Mouse (Mus musculus): ENCODE measurements around the gene Pou3f3. TPM values are rescaled to one million over a fixed set of nuclear protein-coding genes. Genes with fewer than 3 reads are reported as not detected.

Gene Pou3f3
- polyA plus RNA-seq, 1 experiment from 2014 or later: 0.14 TPM

DNA sequence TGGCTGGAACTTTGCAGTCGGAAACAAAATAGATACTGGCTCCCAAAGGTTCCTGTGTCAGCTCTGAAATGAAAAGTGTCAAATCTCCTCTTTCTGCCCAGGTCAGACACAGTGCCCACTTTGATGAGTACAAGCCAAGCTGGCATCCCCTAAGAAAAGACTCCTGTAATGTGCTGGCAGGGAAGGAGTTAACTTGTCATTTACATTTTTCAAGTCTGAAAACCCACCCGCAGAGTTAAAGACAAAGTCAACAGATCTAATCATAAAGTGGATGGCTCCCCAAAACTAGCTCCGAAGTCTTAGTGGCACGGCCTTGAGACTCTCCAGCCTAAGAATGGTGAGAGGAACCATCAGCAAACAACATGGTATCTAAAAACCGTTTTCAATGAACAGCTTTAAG, 11.6 kb downstream of the Pou3f3 start:
- H3K4me2 ChIP-seq (ENCODE audit: low read depth, low read length): no peak overlapping the region
- no peak for ATAC-seq (ENCODE audit: low read depth)
- H3K4me3 ChIP-seq (ENCODE audit: low read length): no peak overlapping the region
- peaks cover 92% of the 10 kb centered on the region for H3K27me3 ChIP-seq (ENCODE audit: control insufficient read depth, insufficient read depth, low read depth, low read length)
- WGBS: 4% methylated on average over 5 of the region's 5 CpGs
- no peaks in the 10 kb centered on the region for H3K9me3 ChIP-seq (ENCODE audit: control insufficient read depth, low read length)
- H3K4me1 ChIP-seq (replicated peaks; ENCODE audit: control insufficient read depth, insufficient read depth, low read length): no peaks in the 10 kb centered on the region
- no peak overlapping the region for H3K27ac ChIP-seq (ENCODE audit: low read length)
- H3K36me3 ChIP-seq (ENCODE audit: control insufficient read depth, insufficient read depth, low read length): no peaks in the 10 kb centered on the region
- H3K9ac ChIP-seq (ENCODE audit: low read length): no peak overlapping the region

DNA sequence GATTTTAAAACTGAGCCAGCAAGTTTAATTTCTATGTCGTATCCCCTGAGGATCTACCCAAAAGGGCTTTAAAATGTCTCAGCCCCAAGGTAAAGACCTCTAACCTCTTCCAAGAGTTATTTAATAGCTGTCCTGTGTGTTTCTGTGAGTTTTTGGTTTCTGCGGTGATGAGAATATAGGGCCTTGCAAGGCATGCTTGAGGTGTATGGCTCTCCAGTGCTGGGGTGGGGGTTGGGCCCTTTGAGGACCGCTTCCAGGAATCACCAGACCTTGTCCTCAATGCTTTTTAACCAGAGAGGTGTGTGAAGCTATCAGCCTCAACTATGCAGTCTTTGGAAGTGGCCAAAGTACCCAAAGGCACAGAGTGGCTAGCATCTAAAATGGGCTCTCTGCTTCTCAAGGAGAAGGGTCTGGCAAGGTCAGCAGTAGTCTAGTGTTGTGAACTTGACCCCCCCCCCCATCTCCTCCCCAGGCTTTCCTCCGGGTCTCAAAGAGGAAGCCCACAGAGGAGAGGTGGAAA, 12.1 kb downstream of the Pou3f3 start:
- 7% methylated on average over 4 of the region's 4 CpGs for WGBS
- H3K4me1 ChIP-seq (replicated peaks; ENCODE audit: control insufficient read depth, insufficient read depth, low read length): no peaks in the 10 kb centered on the region
- H3K27ac ChIP-seq (ENCODE audit: low read length): no peak overlapping the region
- H3K9ac ChIP-seq (ENCODE audit: low read length): no peak overlapping the region
- no peak overlapping the region for H3K4me3 ChIP-seq (ENCODE audit: low read length)
- H3K27me3 ChIP-seq (ENCODE audit: control insufficient read depth, insufficient read depth, low read depth, low read length): peaks cover 91% of the 10 kb centered on the region
- H3K9me3 ChIP-seq (ENCODE audit: control insufficient read depth, low read length): no peaks in the 10 kb centered on the region
- no peak overlapping the region for H3K4me2 ChIP-seq (ENCODE audit: low read depth, low read length)
- H3K36me3 ChIP-seq (ENCODE audit: control insufficient read depth, insufficient read depth, low read length): no peaks in the 10 kb centered on the region
- no peak for ATAC-seq (ENCODE audit: low read depth)

DNA sequence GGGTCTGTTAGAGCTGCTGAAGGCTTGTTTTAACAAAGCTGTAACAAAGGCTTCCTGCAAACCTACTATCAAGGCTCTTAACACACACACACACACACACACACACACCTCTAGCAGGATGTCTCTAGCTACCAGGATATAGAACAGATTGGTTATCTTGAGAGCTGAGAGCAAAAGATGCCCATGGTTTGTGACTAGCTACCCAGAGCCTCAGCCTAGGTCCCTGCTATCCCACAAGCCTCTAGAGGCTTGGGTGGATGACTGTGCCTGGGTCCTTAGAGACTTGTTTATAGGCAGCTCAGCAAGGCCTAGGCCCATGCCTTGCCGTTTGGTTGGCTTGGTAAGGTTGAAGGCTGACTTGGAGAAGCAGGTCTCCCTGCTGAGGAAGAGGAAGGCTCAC, 13.5 kb downstream of the Pou3f3 start:
- no peak overlapping the region for H3K4me2 ChIP-seq (ENCODE audit: low read depth, low read length)
- no peaks in the 10 kb centered on the region for H3K36me3 ChIP-seq (ENCODE audit: control insufficient read depth, insufficient read depth, low read length)
- H3K9ac ChIP-seq (ENCODE audit: low read length): no peak overlapping the region
- 26% methylated on average over 1 of the region's 1 CpGs for WGBS
- H3K9me3 ChIP-seq (ENCODE audit: control insufficient read depth, low read length): no peaks in the 10 kb centered on the region
- H3K4me3 ChIP-seq (ENCODE audit: low read length): no peak overlapping the region
- peaks cover 89% of the 10 kb centered on the region for H3K27me3 ChIP-seq (ENCODE audit: control insufficient read depth, insufficient read depth, low read depth, low read length)
- H3K4me1 ChIP-seq (replicated peaks; ENCODE audit: control insufficient read depth, insufficient read depth, low read length): peaks cover 9% of the 10 kb centered on the region
- no peak for ATAC-seq (ENCODE audit: low read depth)
- H3K27ac ChIP-seq (ENCODE audit: low read length): no peak overlapping the region

DNA sequence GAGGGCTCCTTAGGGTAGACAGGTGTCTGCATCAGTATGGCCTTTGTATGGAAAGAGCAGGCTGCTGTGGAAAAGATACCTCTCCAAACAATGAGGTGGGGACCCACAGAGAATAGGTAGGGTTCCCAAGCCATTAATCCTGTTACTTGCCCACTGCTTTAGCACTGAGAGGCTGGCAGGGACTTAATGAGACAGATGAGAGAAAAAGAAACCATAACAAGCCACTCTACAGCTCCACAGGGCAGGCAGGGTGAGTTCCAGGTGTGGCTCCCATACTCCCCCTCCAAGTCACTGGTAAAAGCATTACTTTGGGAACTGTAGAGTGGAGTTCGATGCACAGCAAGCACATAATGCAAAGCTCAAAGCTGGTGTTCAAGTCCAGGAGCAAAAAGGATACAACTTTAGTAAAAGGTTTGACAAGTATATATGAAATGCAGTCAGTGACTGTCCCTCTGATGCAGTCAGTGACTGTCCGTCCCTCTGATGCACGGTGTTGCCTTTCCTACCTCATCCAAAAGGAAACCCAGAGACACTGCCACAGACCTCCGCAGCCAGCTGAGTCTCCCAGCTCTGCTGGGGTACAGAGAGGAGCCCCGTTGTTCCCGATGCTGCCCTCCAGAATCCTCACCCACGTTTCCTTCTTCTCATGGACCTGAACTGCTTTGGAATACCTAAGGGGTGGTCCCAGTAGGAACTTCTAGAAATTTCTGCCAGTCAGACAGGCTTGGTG, 14.0 kb downstream of the Pou3f3 start:
- Histone ChIP-seq H3K27me3 (ENCODE audit: control insufficient read depth, insufficient read depth, low read depth, low read length) (peaks cover 87% of the 10 kb centered on the region), H3K27ac (ENCODE audit: low read length) (no peak overlapping the region), H3K36me3 (ENCODE audit: control insufficient read depth, insufficient read depth, low read length) (no peaks in the 10 kb centered on the region), H3K4me3 (ENCODE audit: low read length) (no peak overlapping the region), H3K9ac (ENCODE audit: low read length) (no peak overlapping the region), H3K4me1 (replicated peaks; ENCODE audit: control insufficient read depth, insufficient read depth, low read length) (peaks cover 12% of the 10 kb centered on the region), H3K4me2 (ENCODE audit: low read depth, low read length) (no peak overlapping the region), H3K9me3 (ENCODE audit: control insufficient read depth, low read length) (no peaks in the 10 kb centered on the region)
- ATAC-seq (ENCODE audit: low read depth): no peak
- 14% methylated on average over 7 of the region's 7 CpGs for WGBS

DNA sequence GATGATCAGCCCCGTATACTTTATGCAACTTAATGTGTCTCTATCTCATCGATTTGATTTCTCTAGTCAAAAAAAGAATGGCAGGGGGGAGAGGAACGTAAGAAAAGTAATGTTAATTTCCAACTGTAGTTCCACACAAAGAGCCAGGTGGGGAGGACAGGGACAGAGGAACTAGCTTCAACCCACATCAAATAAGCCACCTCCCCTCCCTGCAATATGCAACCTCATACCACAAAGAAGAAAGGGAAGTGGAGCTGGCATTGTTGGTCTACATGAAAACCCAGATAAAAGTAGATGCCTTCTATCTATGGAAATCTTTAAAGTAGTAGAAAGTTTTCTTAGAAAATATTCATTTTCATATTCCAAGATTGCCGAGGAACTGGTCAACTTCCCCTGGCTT, 14.7 kb downstream of the Pou3f3 start:
- no peak overlapping the region for H3K9ac ChIP-seq (ENCODE audit: low read length)
- H3K4me2 ChIP-seq (ENCODE audit: low read depth, low read length): no peak overlapping the region
- H3K27me3 ChIP-seq (ENCODE audit: control insufficient read depth, insufficient read depth, low read depth, low read length): peaks cover 87% of the 10 kb centered on the region
- ATAC-seq (ENCODE audit: low read depth): no peak
- H3K27ac ChIP-seq (ENCODE audit: low read length): no peak overlapping the region
- peaks cover 12% of the 10 kb centered on the region for H3K4me1 ChIP-seq (replicated peaks; ENCODE audit: control insufficient read depth, insufficient read depth, low read length)
- WGBS: 21% methylated on average over 4 of the region's 4 CpGs
- no peak overlapping the region for H3K4me3 ChIP-seq (ENCODE audit: low read length)
- no peaks in the 10 kb centered on the region for H3K36me3 ChIP-seq (ENCODE audit: control insufficient read depth, insufficient read depth, low read length)
- H3K9me3 ChIP-seq (ENCODE audit: control insufficient read depth, low read length): no peaks in the 10 kb centered on the region

DNA sequence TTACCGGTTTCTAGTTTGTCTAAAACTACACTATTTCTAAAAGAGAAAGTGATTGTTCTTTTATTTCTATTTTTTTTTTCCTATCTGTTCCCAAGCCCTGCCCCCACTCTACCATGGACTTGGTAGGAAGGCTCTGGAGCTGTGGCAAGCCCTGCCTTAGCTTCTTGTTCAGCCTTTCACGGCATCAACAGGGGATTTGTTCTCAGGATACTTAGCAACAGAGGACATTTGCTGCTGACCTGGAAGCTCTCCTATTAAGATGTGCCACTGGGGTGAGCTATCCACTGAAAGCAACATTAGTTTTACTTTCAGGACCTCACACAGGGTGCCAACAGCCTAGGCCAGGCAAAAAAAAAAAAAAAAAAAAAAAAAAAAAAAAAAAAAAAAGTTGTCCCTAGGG, 15.4 kb downstream of the Pou3f3 start:
- Histone ChIP-seq H3K4me3 (ENCODE audit: low read length) (no peak overlapping the region), H3K9me3 (ENCODE audit: control insufficient read depth, low read length) (no peaks in the 10 kb centered on the region), H3K27ac (ENCODE audit: low read length) (no peak overlapping the region), H3K27me3 (ENCODE audit: control insufficient read depth, insufficient read depth, low read depth, low read length) (peaks cover 86% of the 10 kb centered on the region), H3K4me2 (ENCODE audit: low read depth, low read length) (no peak overlapping the region), H3K4me1 (replicated peaks; ENCODE audit: control insufficient read depth, insufficient read depth, low read length) (peaks cover 12% of the 10 kb centered on the region), H3K9ac (ENCODE audit: low read length) (no peak overlapping the region), H3K36me3 (ENCODE audit: control insufficient read depth, insufficient read depth, low read length) (no peaks in the 10 kb centered on the region)
- ATAC-seq (ENCODE audit: low read depth): no peak
- WGBS: 12% methylated on average over 2 of the region's 2 CpGs

DNA sequence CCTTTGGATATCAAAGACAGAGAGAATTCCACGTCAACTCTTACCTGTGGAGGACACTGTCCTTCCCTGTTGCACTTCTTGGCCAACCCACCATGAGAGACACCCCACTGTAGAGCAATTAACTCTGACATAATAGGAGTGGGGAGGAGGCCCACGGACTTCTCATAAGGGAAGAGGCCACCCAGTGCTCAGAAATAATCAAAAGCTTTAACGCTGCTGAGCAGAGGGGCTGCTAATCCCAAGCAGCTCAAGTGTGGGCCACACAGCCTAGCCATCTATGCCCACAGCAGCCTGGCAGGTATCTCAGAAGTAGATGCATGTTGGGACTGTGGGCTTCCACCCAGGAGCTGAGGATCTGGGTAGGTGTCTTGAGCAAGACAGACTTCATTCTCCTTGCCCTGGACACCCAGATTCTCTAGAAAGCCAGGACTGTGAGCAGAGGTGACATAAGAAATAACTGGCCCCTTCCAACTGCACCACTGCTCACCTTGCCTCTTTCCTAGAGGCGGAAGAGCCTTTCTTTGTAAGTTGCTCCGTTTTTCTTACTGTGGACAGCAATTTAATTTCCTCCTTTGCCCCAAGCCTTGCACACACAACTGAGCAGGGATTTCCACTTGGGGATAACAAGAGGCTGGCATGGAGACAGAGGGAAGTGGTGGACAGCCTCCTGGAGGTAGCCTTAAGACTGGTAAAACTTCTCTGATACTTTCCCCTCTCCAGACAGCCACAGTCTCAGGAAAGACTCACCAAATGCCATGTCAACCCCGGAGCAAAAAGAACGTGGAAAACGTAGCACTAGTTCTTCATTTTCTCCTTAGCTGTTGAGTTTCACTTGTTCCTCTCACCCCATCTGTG, 16.1 kb downstream of the Pou3f3 start:
- Histone ChIP-seq H3K4me2 (ENCODE audit: low read depth, low read length) (no peak overlapping the region), H3K27ac (ENCODE audit: low read length) (no peak overlapping the region)

DNA sequence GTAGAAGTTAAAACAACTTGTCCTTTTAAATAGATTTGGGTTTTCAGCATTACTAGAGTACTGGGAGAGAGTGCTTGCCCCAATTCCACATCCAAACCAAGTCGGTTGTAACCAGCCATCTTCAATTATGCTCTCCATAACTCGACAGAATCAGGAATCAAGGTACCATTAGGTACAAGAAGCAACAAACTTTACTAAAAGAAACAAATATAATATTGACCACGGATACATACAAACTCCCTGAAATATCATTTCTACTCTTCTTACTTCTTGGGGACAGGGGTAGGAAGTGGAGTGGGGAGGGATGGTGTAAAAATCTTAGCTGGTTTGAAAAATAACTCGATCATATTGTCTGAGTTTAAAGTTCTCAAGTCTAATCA, 16.7 kb downstream of the Pou3f3 start:
- ATAC-seq (ENCODE audit: low read depth): no peak
- no peak overlapping the region for H3K9ac ChIP-seq (ENCODE audit: low read length)
- WGBS: 14% methylated on average over 4 of the region's 4 CpGs
- no peak overlapping the region for H3K4me3 ChIP-seq (ENCODE audit: low read length)
- peaks cover 78% of the 10 kb centered on the region for H3K27me3 ChIP-seq (ENCODE audit: control insufficient read depth, insufficient read depth, low read depth, low read length)
- no peak overlapping the region for H3K27ac ChIP-seq (ENCODE audit: low read length)
- H3K9me3 ChIP-seq (ENCODE audit: control insufficient read depth, low read length): no peaks in the 10 kb centered on the region
- H3K4me2 ChIP-seq (ENCODE audit: low read depth, low read length): no peak overlapping the region
- no peaks in the 10 kb centered on the region for H3K36me3 ChIP-seq (ENCODE audit: control insufficient read depth, insufficient read depth, low read length)
- peaks cover 12% of the 10 kb centered on the region for H3K4me1 ChIP-seq (replicated peaks; ENCODE audit: control insufficient read depth, insufficient read depth, low read length)

More for the DNA sequence above, 16.1 kb downstream of the Pou3f3 start:
- Histone ChIP-seq H3K9me3 (ENCODE audit: control insufficient read depth, low read length) (no peaks in the 10 kb centered on the region), H3K36me3 (ENCODE audit: control insufficient read depth, insufficient read depth, low read length) (no peaks in the 10 kb centered on the region), H3K4me1 (replicated peaks; ENCODE audit: control insufficient read depth, insufficient read depth, low read length) (peaks cover 12% of the 10 kb centered on the region), H3K4me3 (ENCODE audit: low read length) (no peak overlapping the region), H3K27me3 (ENCODE audit: control insufficient read depth, insufficient read depth, low read depth, low read length) (peaks cover 84% of the 10 kb centered on the region), H3K9ac (ENCODE audit: low read length) (no peak overlapping the region)
- WGBS: 11% methylated on average over 8 of the region's 8 CpGs
- ATAC-seq (ENCODE audit: low read depth): no peak

Measured in lung, embryonic 16.5 days (tissue).